Mouse (Mus musculus) hindbrain, postnatal 0 days (tissue): Measurements from ENCODE around the gene Upp2. TPM values are rescaled to one million over a fixed set of nuclear protein-coding genes. Genes with fewer than 3 reads are reported as not detected.
A peak's percentile ranks its signal among the peaks of the same experiment; 100 is the strongest.

Experiments used
- ATAC-seq: fragments of 200-750 bp; cut with Nextera tagmentation; 2 replicates; pipeline ENCODE4 v1.8.0; 2017; ENCODE audit warnings: mild to moderate bottlenecking, moderate TSS enrichment, moderate library complexity
- DNase-seq: peaks from one replicate; pipeline ENCODE4 v3.0.0-alpha.2; 2015; ENCODE audit warnings: low spot score
- H3K27ac ChIP-seq: fragments of 300-500 bp; sonication (generic); 2 replicates; pipeline ENCODE4 v1.5.1; 2014; ENCODE audit warnings: mild to moderate bottlenecking
- H3K27me3 ChIP-seq: fragments of 300-500 bp; sonication (generic); 2 replicates; pipeline ENCODE4 v1.6.1; 2014; ENCODE audit warnings: low read length, mixed read lengths; ENCODE audit not compliant: insufficient read depth
- H3K36me3 ChIP-seq: fragments of 300-500 bp; sonication (generic); 2 replicates; pipeline ENCODE4 v1.6.1; 2014; ENCODE audit warnings: low read length, mixed read lengths; ENCODE audit not compliant: insufficient read depth
- H3K4me1 ChIP-seq: fragments of 300-500 bp; sonication (generic); 2 replicates; pipeline ENCODE4 v1.6.1; 2014; ENCODE audit warnings: antibody characterized with exemption, low read length, mixed read lengths; ENCODE audit not compliant: insufficient read depth
- H3K4me2 ChIP-seq: fragments of 300-500 bp; sonication (generic); 2 replicates; pipeline ENCODE4 v1.6.1; 2014; ENCODE audit warnings: low read depth, mild to moderate bottlenecking, low read length, moderate library complexity, mixed read lengths
- H3K4me3 ChIP-seq: fragments of 300-500 bp; sonication (generic); 2 replicates; pipeline ENCODE4 v1.5.1; 2014; ENCODE audit warnings: low read length
- H3K9ac ChIP-seq: fragments of 300-500 bp; sonication (generic); replicated peaks from 2 replicates; pipeline ENCODE4 v1.6.1; 2014; ENCODE audit warnings: mild to moderate bottlenecking, low read length, moderate library complexity, mixed read lengths
- H3K9me3 ChIP-seq: fragments of 300-500 bp; sonication (generic); 2 replicates; pipeline ENCODE4 v1.6.1; 2016; ENCODE audit warnings: low read length, mixed read lengths
- CTCF ChIP-seq: IDR thresholded peaks from 2 replicates; pipeline ENCODE4 v1.5.1; 2016; ENCODE audit warnings: antibody characterized with exemption, control low read depth, low read depth
- WGBS: fragments of 180-500 bp; shearing (Covaris S2); extraction: QIAGEN DNeasy Blood & Tissue Kit; methylation state at CpG from one replicate; pipeline ENCODE4 v1.1.7; 2014; 5-methylcytosine and 5-hydroxymethylcytosine counted together
- polyA plus RNA-seq: library from polyadenylated mRNA; unstranded; fragments of >200 nt; fragmentation: Nextera tagmentation; extraction: Ambion mirVana; gene quantifications from 2 replicates; pipeline ENCODE4 v1.2.1, GENCODE M21; 2015
- total RNA-seq: library from RNA; depleted of rRNA; stranded (reverse); fragments of >200 nt; gene quantifications from 2 replicates; pipeline ENCODE4 v1.2.3, GENCODE M21; 2014

Gene Upp2
- total and polyA plus RNA-seq, 2 experiments from 2014 or later = 6.8 to 11.8 TPM

- Histone ChIP-seq H3K36me3 (no peaks in the 10 kb centered on the region), H3K9me3 (no peaks in the 10 kb centered on the region), H3K4me2 (no peak overlapping the region), H3K27me3 (no peaks in the 10 kb centered on the region), H3K4me3 (no peak overlapping the region), H3K27ac (no peak overlapping the region), H3K9ac (no peak overlapping the region), H3K4me1 (no peaks in the 10 kb centered on the region)
- TF ChIP-seq CTCF = no peak
- 21% methylated on average over 4 of the region's 4 CpGs for WGBS
- DNase-seq = no peak
- ATAC-seq = no peak
Measured at GRCm38 (mm10) chr2:58797506-58797905, 230.4 kb downstream of the Upp2 start.

GRCm38 (mm10) chr2:58799126-58799525, 232.0 kb downstream of the Upp2 start:
- no peak overlapping the region for H3K4me3 ChIP-seq
- no peaks in the 10 kb centered on the region for H3K27me3 ChIP-seq
- no peak overlapping the region for H3K27ac ChIP-seq
- TF ChIP-seq CTCF = no peak
- H3K4me2 ChIP-seq = no peak overlapping the region
- no peaks in the 10 kb centered on the region for H3K9me3 ChIP-seq
- 79% methylated on average over 9 of the region's 9 CpGs for WGBS
- no peak overlapping the region for H3K9ac ChIP-seq
- no peaks in the 10 kb centered on the region for H3K36me3 ChIP-seq
- no peaks in the 10 kb centered on the region for H3K4me1 ChIP-seq
- DNase-seq (no peak), ATAC-seq (no peak)

GRCm38 (mm10) chr2:58799623-58800022, 232.5 kb downstream of the Upp2 start:
- 84% methylated on average over 5 of the region's 5 CpGs for whole genome bisulfite sequencing
- Histone ChIP-seq H3K9me3 (no peaks in the 10 kb centered on the region; the same call in 1 of the 2 replicates), H3K4me3 (no peak overlapping the region), H3K4me1 (no peaks in the 10 kb centered on the region), H3K9ac (no peak overlapping the region), H3K4me2 (no peak overlapping the region), H3K27ac (no peak overlapping the region), H3K36me3 (no peaks in the 10 kb centered on the region), H3K27me3 (no peaks in the 10 kb centered on the region)
- ATAC-seq (no peak), DNase-seq (no peak)
- TF ChIP-seq CTCF = no peak

- DNase-seq (peak; percentile 18), ATAC-seq (no peak)
- Histone ChIP-seq H3K36me3 (no peaks in the 10 kb centered on the region), H3K4me3 (no peak overlapping the region), H3K9ac (no peak overlapping the region), H3K27me3 (no peaks in the 10 kb centered on the region), H3K27ac (no peak overlapping the region), H3K9me3 (no peaks in the 10 kb centered on the region), H3K4me1 (no peaks in the 10 kb centered on the region), H3K4me2 (no peak overlapping the region)
- TF ChIP-seq CTCF = no peak
- 17% methylated on average over 2 of the region's 2 CpGs for WGBS
Measured at GRCm38 (mm10) chr2:58812941-58813340, 245.8 kb downstream of the Upp2 start.

- ATAC-seq (no peak), DNase-seq (no peak)
- WGBS = 80% methylated on average over 3 of the region's 3 CpGs
Measured at GRCm38 (mm10) chr2:58828910-58829600, 262.0 kb downstream of the Upp2 start.

GRCm38 (mm10) chr2:58829981-58830742, 263.1 kb downstream of the Upp2 start:
- peak; percentile 54 for TF ChIP-seq CTCF
- Histone ChIP-seq H3K9ac (no peak overlapping the region), H3K4me3 (no peak overlapping the region), H3K4me2 (no peak overlapping the region), H3K27me3 (no peaks in the 10 kb centered on the region), H3K27ac (no peak overlapping the region), H3K4me1 (no peaks in the 10 kb centered on the region), H3K9me3 (no peaks in the 10 kb centered on the region), H3K36me3 (no peaks in the 10 kb centered on the region)
- 51% methylated on average over 7 of the region's 7 CpGs for WGBS
- ATAC-seq (peak; percentile 73; the same call in 1 of the 2 replicates), DNase-seq (peak; percentile 68)

More at GRCm38 (mm10) chr2:58828910-58829600, 262.0 kb downstream of the Upp2 start:
- no peak overlapping the region for H3K27ac ChIP-seq
- no peaks in the 10 kb centered on the region for H3K36me3 ChIP-seq
- H3K4me2 ChIP-seq = no peak overlapping the region
- no peak for TF ChIP-seq CTCF
- no peak overlapping the region for H3K9ac ChIP-seq
- no peaks in the 10 kb centered on the region for H3K27me3 ChIP-seq
- no peaks in the 10 kb centered on the region for H3K9me3 ChIP-seq
- no peaks in the 10 kb centered on the region for H3K4me1 ChIP-seq
- no peak overlapping the region for H3K4me3 ChIP-seq
